Mouse (Mus musculus): ENCODE measurements around the gene Ankdd1a. TPM values are rescaled to one million over a fixed set of nuclear protein-coding genes. Genes with fewer than 3 reads are reported as not detected.

Ankdd1a gene
- polyA plus RNA-seq, 1 experiment from 2014 or later = 0.14 TPM

DNA sequence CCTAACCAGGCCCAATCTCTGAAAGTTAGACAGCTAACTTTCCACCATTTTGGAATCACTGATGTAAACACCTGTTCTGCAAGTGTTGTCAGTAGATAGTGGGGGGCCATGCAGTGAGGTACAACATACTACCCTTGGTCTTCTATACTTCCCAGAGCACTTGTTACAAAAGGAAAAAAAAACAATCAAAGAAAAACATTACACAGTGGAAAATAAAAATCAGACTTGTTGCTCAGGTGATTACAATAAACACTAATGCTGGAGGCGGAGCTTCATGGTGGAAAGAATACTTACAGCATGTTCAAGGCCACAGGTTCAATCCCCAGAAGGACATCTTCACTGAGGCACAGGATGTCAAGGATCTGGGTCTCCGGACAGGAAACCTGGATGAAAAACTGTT, 32.7 kb upstream of the Ankdd1a start:
- no peak overlapping the region for H3K4me2 ChIP-seq
- no peak overlapping the region for H3K27ac ChIP-seq
- H3K4me3 ChIP-seq (replicated peaks) = no peak overlapping the region
- H3K4me1 ChIP-seq = peaks cover 45% of the 10 kb centered on the region
- H3K27me3 ChIP-seq (replicated peaks) = no peaks in the 10 kb centered on the region
- no peak for ATAC-seq (ENCODE audit: insufficient read depth, low FRiP score, low read depth)
- 95% methylated on average over 2 of the region's 2 CpGs for WGBS
- no peak overlapping the region for H3K9ac ChIP-seq
- H3K9me3 ChIP-seq = no peaks in the 10 kb centered on the region
- H3K36me3 ChIP-seq = peaks cover 4% of the 10 kb centered on the region; the same call in 1 of the 2 replicates

GRCm38 (mm10) chr9:65552141-65552540, 32.1 kb upstream of the Ankdd1a start:
- 80% methylated on average over 5 of the region's 5 CpGs for WGBS
- Histone ChIP-seq H3K27me3 (replicated peaks) (no peaks in the 10 kb centered on the region), H3K9me3 (no peaks in the 10 kb centered on the region), H3K9ac (no peak overlapping the region), H3K4me3 (replicated peaks) (no peak overlapping the region), H3K4me2 (no peak overlapping the region), H3K36me3 (peaks cover 4% of the 10 kb centered on the region; the same call in 1 of the 2 replicates), H3K27ac (peak overlapping the region; percentile 2; the same call in 1 of the 2 replicates), H3K4me1 (peaks cover 46% of the 10 kb centered on the region)
- no peak for ATAC-seq (ENCODE audit: insufficient read depth, low FRiP score, low read depth)

GRCm38 (mm10) chr9:65551035-65551434, 31.0 kb upstream of the Ankdd1a start:
- WGBS = 15% methylated on average over 5 of the region's 5 CpGs
- H3K36me3 ChIP-seq = no peaks in the 10 kb centered on the region
- no peak overlapping the region for H3K9ac ChIP-seq
- no peaks in the 10 kb centered on the region for H3K27me3 ChIP-seq (replicated peaks)
- no peak overlapping the region for H3K4me2 ChIP-seq
- no peak overlapping the region for H3K4me3 ChIP-seq (replicated peaks)
- no peaks in the 10 kb centered on the region for H3K9me3 ChIP-seq
- peak overlapping the region; percentile 98 for H3K27ac ChIP-seq
- H3K4me1 ChIP-seq = peaks cover 48% of the 10 kb centered on the region
- ATAC-seq (ENCODE audit: insufficient read depth, low FRiP score, low read depth) = peak; percentile 74

DNA sequence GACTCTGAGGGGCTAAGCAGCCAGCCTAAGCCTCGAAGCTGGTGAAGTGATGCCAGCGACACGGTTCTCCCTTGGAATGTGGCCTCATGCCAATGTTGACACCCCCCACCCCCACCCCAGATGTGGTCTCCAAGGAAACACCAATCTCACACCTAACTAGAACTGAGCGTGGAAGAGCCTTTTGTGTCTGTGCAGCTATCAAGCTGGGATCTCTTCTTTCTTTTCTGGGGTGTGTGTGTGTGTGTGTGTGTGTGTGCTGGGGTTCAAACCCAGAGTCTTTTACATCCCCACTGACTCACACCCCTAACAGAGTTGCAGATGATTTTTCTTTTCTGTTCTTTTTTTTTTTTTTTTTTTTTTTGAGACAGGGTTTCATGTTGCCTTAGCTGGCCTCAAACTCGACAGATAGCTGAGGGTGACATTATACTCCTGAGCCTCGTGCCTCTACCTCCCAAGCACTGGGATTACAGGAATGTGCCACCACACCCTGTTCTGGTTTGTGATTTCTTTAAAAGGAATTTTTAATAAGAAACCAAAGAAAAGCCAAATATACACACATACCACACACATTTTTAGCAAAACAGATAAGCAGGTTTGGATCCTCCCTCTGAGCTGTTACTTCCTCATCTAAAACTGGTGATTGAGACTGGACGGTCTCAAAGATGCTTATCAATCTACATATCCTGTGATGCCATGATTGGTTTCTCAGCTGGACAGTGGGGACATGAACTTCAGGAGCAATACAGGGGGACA, 30.3 kb upstream of the Ankdd1a start:
- Histone ChIP-seq H3K27ac (peak overlapping the region; percentile 98), H3K9ac (no peak overlapping the region), H3K9me3 (no peaks in the 10 kb centered on the region), H3K27me3 (replicated peaks) (no peaks in the 10 kb centered on the region), H3K36me3 (no peaks in the 10 kb centered on the region), H3K4me1 (peaks cover 48% of the 10 kb centered on the region), H3K4me2 (no peak overlapping the region), H3K4me3 (replicated peaks) (no peak overlapping the region)
- ATAC-seq (ENCODE audit: insufficient read depth, low FRiP score, low read depth) = no peak
- 28% methylated on average over 7 of the region's 7 CpGs for WGBS

- H3K4me1 ChIP-seq = peaks cover 43% of the 10 kb centered on the region
- no peaks in the 10 kb centered on the region for H3K36me3 ChIP-seq
- no peak for ATAC-seq (ENCODE audit: insufficient read depth, low FRiP score, low read depth)
- 74% methylated on average over 5 of the region's 5 CpGs for WGBS
- no peaks in the 10 kb centered on the region for H3K27me3 ChIP-seq (replicated peaks)
- no peaks in the 10 kb centered on the region for H3K9me3 ChIP-seq
- H3K4me2 ChIP-seq = no peak overlapping the region
- no peak overlapping the region for H3K9ac ChIP-seq
- H3K4me3 ChIP-seq (replicated peaks) = no peak overlapping the region
- peak overlapping the region; percentile 98 for H3K27ac ChIP-seq
Measured at GRCm38 (mm10) chr9:65549643-65550042, 29.6 kb upstream of the Ankdd1a start.

- H3K9ac ChIP-seq = no peak overlapping the region
- H3K9me3 ChIP-seq = no peaks in the 10 kb centered on the region
- no peak overlapping the region for H3K4me3 ChIP-seq (replicated peaks)
- ATAC-seq (ENCODE audit: insufficient read depth, low FRiP score, low read depth) = no peak
- no peaks in the 10 kb centered on the region for H3K36me3 ChIP-seq
- H3K27me3 ChIP-seq (replicated peaks) = no peaks in the 10 kb centered on the region
- no peak overlapping the region for H3K27ac ChIP-seq
- no peak overlapping the region for H3K4me2 ChIP-seq
- H3K4me1 ChIP-seq = peaks cover 38% of the 10 kb centered on the region
- WGBS = 83% methylated on average over 3 of the region's 3 CpGs
Measured at GRCm38 (mm10) chr9:65549139-65549538, 29.1 kb upstream of the Ankdd1a start.

DNA sequence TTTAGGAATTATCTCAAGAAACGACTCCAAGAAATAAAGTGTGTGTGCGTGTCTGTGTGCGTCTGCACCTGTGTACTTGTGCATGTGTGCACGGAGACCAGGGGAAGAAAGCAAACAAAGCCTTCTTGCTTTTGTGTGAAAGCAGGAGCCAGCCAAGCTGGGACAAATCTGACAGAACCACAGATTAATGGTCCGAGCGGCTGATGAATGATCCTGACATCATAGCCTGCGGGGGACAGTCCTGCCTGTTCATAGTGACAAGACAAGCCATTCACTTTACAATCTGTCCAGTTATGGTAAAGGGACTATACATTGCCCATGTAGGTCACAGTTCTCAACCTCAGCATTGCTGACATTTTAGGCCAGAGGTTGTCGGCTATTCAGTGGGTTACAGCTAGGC, 28.3 kb upstream of the Ankdd1a start:
- Histone ChIP-seq H3K4me3 (replicated peaks) (no peak overlapping the region), H3K9ac (no peak overlapping the region), H3K4me1 (peaks cover 37% of the 10 kb centered on the region), H3K27ac (peak overlapping the region; percentile 36), H3K9me3 (no peaks in the 10 kb centered on the region), H3K27me3 (replicated peaks) (no peaks in the 10 kb centered on the region), H3K4me2 (no peak overlapping the region), H3K36me3 (no peaks in the 10 kb centered on the region)
- no peak for ATAC-seq (ENCODE audit: insufficient read depth, low FRiP score, low read depth)
- WGBS = 59% methylated on average over 8 of the region's 8 CpGs

DNA sequence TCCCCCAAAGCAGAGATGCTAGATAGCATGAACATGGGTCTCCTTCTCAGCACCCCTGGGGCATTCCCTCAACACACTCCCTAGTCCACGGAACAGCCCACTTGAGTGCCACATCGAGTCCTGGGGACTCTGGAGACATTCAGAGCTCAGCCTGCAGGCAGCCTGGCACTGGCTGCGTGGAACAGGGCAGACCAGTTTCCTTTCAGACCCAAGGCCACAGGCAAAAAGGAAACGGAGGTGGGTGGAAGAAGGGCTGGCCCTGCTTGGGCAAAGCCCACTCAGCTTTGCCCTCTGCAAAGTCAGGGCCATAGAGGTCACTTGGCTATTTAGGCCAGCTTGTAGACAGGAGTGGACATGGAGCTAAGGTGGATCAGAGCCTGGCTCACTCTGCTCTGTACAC, 27.9 kb upstream of the Ankdd1a start:
- no peak overlapping the region for H3K9ac ChIP-seq
- peak overlapping the region; percentile 36 for H3K27ac ChIP-seq
- H3K4me3 ChIP-seq (replicated peaks) = no peak overlapping the region
- H3K4me2 ChIP-seq = no peak overlapping the region
- H3K27me3 ChIP-seq (replicated peaks) = no peaks in the 10 kb centered on the region
- peaks cover 37% of the 10 kb centered on the region for H3K4me1 ChIP-seq
- H3K36me3 ChIP-seq = no peaks in the 10 kb centered on the region
- 54% methylated on average over 4 of the region's 4 CpGs for WGBS
- no peaks in the 10 kb centered on the region for H3K9me3 ChIP-seq
- no peak for ATAC-seq (ENCODE audit: insufficient read depth, low FRiP score, low read depth)

DNA sequence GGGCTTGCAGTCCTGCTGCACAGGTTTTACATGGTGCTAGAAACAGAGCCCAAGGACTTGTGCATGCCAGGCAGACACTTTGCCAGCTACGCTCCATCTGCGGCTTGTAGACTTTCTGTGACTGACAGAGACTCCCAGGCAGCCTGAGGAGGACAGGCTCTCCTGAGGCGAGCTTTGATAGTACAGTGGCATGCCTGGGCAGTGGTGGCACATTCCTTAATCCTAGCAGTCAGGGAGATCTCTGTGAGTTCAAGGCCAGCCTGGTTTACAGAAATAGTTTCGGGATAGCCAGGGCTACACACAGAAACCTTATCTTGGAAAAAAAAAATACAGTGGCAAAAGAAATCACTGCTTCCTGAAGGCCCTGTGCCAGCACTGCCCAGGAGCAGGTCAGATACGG, 27.1 kb upstream of the Ankdd1a start:
- Histone ChIP-seq H3K9me3 (no peaks in the 10 kb centered on the region), H3K27me3 (replicated peaks) (no peaks in the 10 kb centered on the region), H3K4me1 (peaks cover 37% of the 10 kb centered on the region), H3K9ac (no peak overlapping the region), H3K4me3 (replicated peaks) (no peak overlapping the region), H3K27ac (peak overlapping the region; percentile 40; the same call in 1 of the 2 replicates), H3K4me2 (no peak overlapping the region), H3K36me3 (no peaks in the 10 kb centered on the region)
- WGBS = 84% methylated on average over 5 of the region's 5 CpGs
- ATAC-seq (ENCODE audit: insufficient read depth, low FRiP score, low read depth) = no peak

DNA sequence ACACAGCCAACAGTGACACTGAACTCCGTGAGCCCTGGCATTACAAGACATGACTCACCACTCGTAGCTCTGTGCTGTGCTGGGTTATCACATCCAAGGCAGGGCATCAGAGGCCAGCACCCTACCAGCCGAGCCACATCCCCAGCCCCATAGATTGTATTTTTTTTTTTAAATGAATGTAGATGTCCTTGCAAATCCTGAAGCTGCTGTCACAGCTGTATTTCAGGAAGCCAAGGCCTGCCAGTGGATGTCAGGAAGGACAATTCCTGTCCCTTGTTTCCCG, 26.4 kb upstream of the Ankdd1a start:
- H3K27me3 ChIP-seq (replicated peaks) = no peaks in the 10 kb centered on the region

GRCm38 (mm10) chr9:65545635-65546412, 25.8 kb upstream of the Ankdd1a start:
- H3K9ac ChIP-seq = no peak overlapping the region
- ATAC-seq (ENCODE audit: insufficient read depth, low FRiP score, low read depth) = no peak
- no peak overlapping the region for H3K4me3 ChIP-seq (replicated peaks)
- no peaks in the 10 kb centered on the region for H3K36me3 ChIP-seq
- 71% methylated on average over 10 of the region's 10 CpGs for WGBS
- peak overlapping the region; percentile 65 for H3K27ac ChIP-seq
- H3K4me1 ChIP-seq = peaks cover 35% of the 10 kb centered on the region
- H3K27me3 ChIP-seq (replicated peaks) = no peaks in the 10 kb centered on the region
- H3K9me3 ChIP-seq = no peaks in the 10 kb centered on the region
- no peak overlapping the region for H3K4me2 ChIP-seq

More for the DNA sequence above, 26.4 kb upstream of the Ankdd1a start:
- H3K27ac ChIP-seq = peak overlapping the region; percentile 40; the same call in 1 of the 2 replicates
- no peaks in the 10 kb centered on the region for H3K36me3 ChIP-seq
- peaks cover 41% of the 10 kb centered on the region for H3K4me1 ChIP-seq
- H3K9ac ChIP-seq = no peak overlapping the region
- H3K9me3 ChIP-seq = no peaks in the 10 kb centered on the region
- H3K4me3 ChIP-seq (replicated peaks) = no peak overlapping the region
- no peak overlapping the region for H3K4me2 ChIP-seq
- no peak for ATAC-seq (ENCODE audit: insufficient read depth, low FRiP score, low read depth)
- WGBS = 50% methylated on average over 4 of the region's 4 CpGs

GRCm38 (mm10) chr9:65542111-65542524, 22.1 kb upstream of the Ankdd1a start:
- Histone ChIP-seq H3K4me3 (replicated peaks) (no peak overlapping the region), H3K9me3 (no peaks in the 10 kb centered on the region), H3K27me3 (replicated peaks) (no peaks in the 10 kb centered on the region), H3K36me3 (no peaks in the 10 kb centered on the region), H3K9ac (no peak overlapping the region), H3K27ac (peak overlapping the region; percentile 72), H3K4me2 (no peak overlapping the region), H3K4me1 (peaks cover 18% of the 10 kb centered on the region; the same call in 1 of the 2 replicates)
- ATAC-seq (ENCODE audit: insufficient read depth, low FRiP score, low read depth) = no peak
- WGBS = 64% methylated on average over 7 of the region's 7 CpGs

All from stomach, embryonic 15.5 days (tissue).